Mouse (Mus musculus): ENCODE results near the gene Lrrc72. TPM values are rescaled to one million over a fixed set of nuclear protein-coding genes. Genes with fewer than 3 reads are reported as not detected.

The Lrrc72 gene
- total RNA-seq, 2 experiments from 2014 or later, result not detected

DNA sequence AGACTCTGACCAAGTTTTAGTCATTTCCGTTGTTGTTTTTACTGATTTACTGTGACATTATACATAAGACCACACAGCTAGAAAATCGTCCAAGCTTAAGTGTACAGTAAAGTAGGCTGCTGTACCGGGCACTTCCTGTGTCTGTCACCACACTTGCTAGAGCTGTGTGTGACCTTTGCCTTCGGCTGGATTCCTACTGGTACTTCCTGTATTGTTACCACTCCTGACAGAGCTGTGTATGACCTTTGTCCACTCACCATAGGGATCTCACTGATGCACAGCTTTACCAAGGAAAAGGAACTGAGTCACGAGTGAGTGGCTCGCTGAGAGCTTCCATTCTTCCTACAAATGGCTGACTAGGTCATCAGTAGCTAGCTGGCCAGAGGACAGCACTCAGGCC lies 66.1 kb downstream of the Lrrc72 start:
- DNase-seq, result no peak

DNA sequence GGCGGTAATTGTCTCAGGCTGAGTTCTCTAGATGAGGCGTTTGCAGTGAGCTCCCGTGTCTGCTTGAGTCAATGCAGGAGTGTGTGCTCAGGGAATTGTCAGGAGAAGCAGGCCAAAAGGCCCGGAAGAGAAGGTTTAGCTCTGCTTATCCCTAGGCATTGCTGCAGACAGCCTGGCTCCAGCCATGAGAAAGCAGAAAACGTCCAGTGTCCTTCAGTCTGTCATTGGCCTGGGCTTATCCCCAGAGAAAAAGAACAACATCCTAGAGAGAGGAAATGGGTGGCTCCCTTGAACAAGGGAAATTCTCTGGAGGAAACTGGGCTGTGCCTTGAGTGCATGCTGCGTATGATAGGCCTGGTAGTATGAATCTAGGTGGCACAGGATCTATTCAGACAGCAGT lies 70.6 kb downstream of the Lrrc72 start:
- no peak for DNase-seq

DNA sequence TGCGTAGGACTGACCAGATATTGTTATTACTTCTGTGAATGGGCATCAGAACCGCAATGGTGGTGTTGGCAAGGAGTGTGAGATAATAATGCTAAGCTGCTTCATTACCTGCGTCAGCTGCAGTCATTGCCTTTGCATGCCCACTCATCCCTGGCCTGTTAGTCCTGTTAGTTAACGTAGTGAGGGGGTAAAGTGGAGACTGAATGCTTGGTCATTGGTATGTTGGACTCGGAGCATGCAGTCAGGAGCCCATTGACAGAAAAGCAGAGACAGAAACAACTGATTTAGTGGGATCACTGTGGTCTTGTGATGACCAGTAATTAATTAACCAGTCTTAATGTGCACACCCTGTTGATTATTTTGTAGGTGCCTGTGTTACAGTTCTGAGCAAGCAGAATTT lies 76.0 kb downstream of the Lrrc72 start:
- DNase-seq, result no peak

DNA sequence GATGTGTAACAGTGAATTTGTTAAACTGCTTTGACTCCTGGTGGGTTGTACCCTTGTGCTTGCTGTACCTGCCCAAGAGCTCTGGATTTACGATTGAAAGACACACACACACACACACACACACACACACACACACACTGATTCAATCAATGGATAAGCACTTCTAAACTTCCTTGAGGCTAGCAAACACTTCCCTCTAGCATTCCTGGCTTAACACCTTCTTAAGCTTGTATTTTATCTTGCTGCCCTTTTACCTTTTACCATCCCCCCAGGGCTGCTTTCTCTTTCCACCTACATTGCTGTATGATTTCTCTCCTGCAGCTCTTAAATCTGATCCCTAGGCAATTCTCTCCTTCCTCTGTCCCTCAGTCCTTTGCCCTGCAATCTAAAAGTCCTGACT lies 87.9 kb downstream of the Lrrc72 start:
- no peak for DNase-seq

DNA sequence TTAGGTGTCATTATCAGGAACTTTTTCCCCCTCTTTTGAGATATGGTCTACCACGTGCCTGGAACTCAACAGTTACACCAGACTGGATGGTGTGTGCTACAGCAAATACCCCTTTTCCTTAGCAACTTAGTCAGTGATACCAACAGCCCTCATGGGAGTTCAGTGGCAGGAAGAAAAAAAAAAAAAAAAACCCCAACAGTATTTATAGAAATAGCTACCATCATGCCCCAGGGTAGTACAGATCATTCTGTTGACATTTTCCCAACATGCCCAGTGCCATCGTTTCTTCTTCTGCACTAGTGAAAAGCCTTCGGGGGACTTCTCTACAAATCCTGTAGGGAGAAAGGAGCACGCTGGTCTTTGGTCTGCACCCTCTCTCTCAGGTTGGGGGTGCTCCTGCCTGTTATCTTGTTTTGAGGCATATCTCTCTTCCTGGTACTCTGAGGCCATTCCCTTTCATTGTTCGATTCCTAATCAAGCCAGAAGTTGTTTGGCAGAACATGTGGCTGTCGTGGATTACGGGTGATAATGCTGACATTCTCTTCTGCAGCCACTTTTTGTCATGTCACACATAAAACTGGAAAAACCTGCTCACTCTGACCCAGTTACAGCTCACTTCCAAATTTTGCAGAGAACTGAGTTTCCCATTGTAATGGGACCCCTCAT lies 88.9 kb downstream of the Lrrc72 start:
- DNase-seq, result no peak

Other genes with a start within 250 kb of the Lrrc72 start
- gene Tspan13, start 210.9 kb downstream of the Lrrc72 start, total RNA-seq (2021), result 100 to 1,000 TPM; 280 to 297 TPM
- 10 to 100 TPM; 53.4 to 54.0 TPM for gene Ankmy2, start 96.3 kb downstream of the Lrrc72 start, total RNA-seq (2021)
- 10 to 100 TPM; 57.7 to 58.8 TPM for gene Bzw2, start 95.3 kb downstream of the Lrrc72 start, total RNA-seq (2021)
- 1 to 10 TPM; 2.6 to 5.1 TPM for gene Sostdc1, start 60.7 kb upstream of the Lrrc72 start, total RNA-seq (2021)
- gene Ispd, start 128.1 kb upstream of the Lrrc72 start, total RNA-seq (2021), result 10 to 100 TPM; 14.0 to 15.5 TPM
- gene D630036H23Rik, start 128.8 kb upstream of the Lrrc72 start, total RNA-seq (2021), result 1 to 10 TPM; 1.5 to 1.8 TPM

Measured in layer of hippocampus, postnatal 36 days (tissue).